Mouse (Mus musculus) kidney, postnatal 0 days (tissue): ENCODE data around the gene Cherp. TPM values are rescaled to one million over a fixed set of nuclear protein-coding genes. Genes with fewer than 3 reads are reported as not detected.

Experiments
- ATAC-seq: fragments of 200-750 bp; cut with Nextera tagmentation; replicated peaks from 2 replicates; pipeline ENCODE4 v1.8.0; 2017; ENCODE audit warnings: low read depth, moderate number of reproducible peaks, moderate TSS enrichment, moderate library complexity; ENCODE audit not compliant: low FRiP score
- DNase-seq: peaks from one replicate; pipeline ENCODE4 v3.0.0-alpha.2; 2016; ENCODE audit warnings: low spot score
- H3K27ac ChIP-seq: fragments of 300-500 bp; sonication (generic); 2 replicates; pipeline ENCODE4 v1.5.1; 2014; ENCODE audit warnings: mild to moderate bottlenecking
- H3K27me3 ChIP-seq: fragments of 300-500 bp; sonication (generic); 2 replicates; pipeline ENCODE4 v1.6.1; 2014; ENCODE audit warnings: low read length, mixed read lengths; ENCODE audit not compliant: insufficient read depth
- H3K36me3 ChIP-seq: fragments of 300-500 bp; sonication (generic); 2 replicates; pipeline ENCODE4 v1.6.1; 2014; ENCODE audit warnings: low read length, mixed read lengths; ENCODE audit not compliant: insufficient read depth
- H3K4me1 ChIP-seq: fragments of 300-500 bp; sonication (generic); replicated peaks from 2 replicates; pipeline ENCODE4 v1.6.1; 2014; ENCODE audit warnings: antibody characterized with exemption, low read length, mixed read lengths; ENCODE audit not compliant: insufficient read depth
- H3K4me2 ChIP-seq: fragments of 300-500 bp; sonication (generic); 2 replicates; pipeline ENCODE4 v1.6.1; 2014; ENCODE audit warnings: mild to moderate bottlenecking, low read length, moderate library complexity, mixed read lengths
- H3K4me3 ChIP-seq: fragments of 300-500 bp; sonication (generic); replicated peaks from 2 replicates; pipeline ENCODE4 v1.5.1; 2014; ENCODE audit warnings: low read depth, low read length
- H3K9ac ChIP-seq: fragments of 300-500 bp; sonication (generic); 2 replicates; pipeline ENCODE4 v1.6.1; 2014; ENCODE audit warnings: low read depth, low read length
- H3K9me3 ChIP-seq: fragments of 300-500 bp; sonication (generic); replicated peaks from 2 replicates; pipeline ENCODE4 v1.6.1; 2016; ENCODE audit warnings: low read length, inconsistent platforms, mixed read lengths
- CTCF ChIP-seq: IDR thresholded peaks from 2 replicates; pipeline ENCODE4 v1.5.1; 2016; ENCODE audit warnings: antibody characterized with exemption, low read depth, mild to moderate bottlenecking, moderate library complexity
- WGBS: fragments of 180-500 bp; shearing (Covaris S2); extraction: QIAGEN DNeasy Blood & Tissue Kit; methylation state at CpG from one replicate; pipeline ENCODE4 v1.1.7; 2014; 5-methylcytosine and 5-hydroxymethylcytosine counted together
- polyA plus RNA-seq: library from polyadenylated mRNA; unstranded; fragments of >200 nt; fragmentation: Nextera tagmentation; extraction: Ambion mirVana; gene quantifications from 2 replicates; pipeline ENCODE4 v1.2.1, GENCODE M21; 2015

Cherp gene
- polyA plus RNA-seq, 1 experiment from 2014 or later = 39.1 TPM

- H3K36me3 ChIP-seq = peaks cover 54% of the 10 kb centered on the region
- no peaks in the 10 kb centered on the region for H3K27me3 ChIP-seq
- no peaks in the 10 kb centered on the region for H3K9me3 ChIP-seq
- 95% methylated on average over 4 of the region's 4 CpGs for WGBS
- no peak for TF ChIP-seq CTCF
- no peak overlapping the region for H3K27ac ChIP-seq
- H3K4me1 ChIP-seq = no peaks in the 10 kb centered on the region
- ATAC-seq = peak; percentile 19; the same call in 1 of the 2 replicates
- no peak overlapping the region for H3K4me2 ChIP-seq
- no peak overlapping the region for H3K9ac ChIP-seq
- no peak overlapping the region for H3K4me3 ChIP-seq
- DNase-seq = no peak
These were observed 15.0 kb downstream of the Cherp start for GRCm38 (mm10) chr8:72459881-72460533.

- H3K9ac ChIP-seq = no peak overlapping the region
- ATAC-seq (no peak), DNase-seq (no peak)
- 89% methylated on average over 6 of the region's 6 CpGs for WGBS
- no peaks in the 10 kb centered on the region for H3K27me3 ChIP-seq
- no peak overlapping the region for H3K4me2 ChIP-seq
- peaks cover 47% of the 10 kb centered on the region for H3K36me3 ChIP-seq
- H3K4me3 ChIP-seq = no peak overlapping the region
- no peaks in the 10 kb centered on the region for H3K4me1 ChIP-seq
- no peak for TF ChIP-seq CTCF
- no peak overlapping the region for H3K27ac ChIP-seq
- H3K9me3 ChIP-seq = no peaks in the 10 kb centered on the region
These were observed 16.6 kb downstream of the Cherp start for GRCm38 (mm10) chr8:72458457-72458856.

GRCm38 (mm10) chr8:72457806-72458205 is 17.2 kb downstream of the Cherp start:
- H3K27me3 ChIP-seq = no peaks in the 10 kb centered on the region
- DNase-seq (no peak), ATAC-seq (no peak)
- H3K4me1 ChIP-seq = no peaks in the 10 kb centered on the region
- H3K9ac ChIP-seq = no peak overlapping the region
- no peak overlapping the region for H3K27ac ChIP-seq
- no peaks in the 10 kb centered on the region for H3K9me3 ChIP-seq
- WGBS = 88% methylated on average over 3 of the region's 3 CpGs
- no peak overlapping the region for H3K4me2 ChIP-seq
- TF ChIP-seq CTCF = no peak
- no peak overlapping the region for H3K4me3 ChIP-seq
- H3K36me3 ChIP-seq = peaks cover 43% of the 10 kb centered on the region

GRCm38 (mm10) chr8:72455317-72455716 is 19.7 kb downstream of the Cherp start:
- H3K4me1 ChIP-seq = no peaks in the 10 kb centered on the region
- H3K9me3 ChIP-seq = no peaks in the 10 kb centered on the region
- 86% methylated on average over 4 of the region's 4 CpGs for WGBS
- no peak for ATAC-seq
- H3K4me2 ChIP-seq = no peak overlapping the region
- H3K4me3 ChIP-seq = no peak overlapping the region
- H3K9ac ChIP-seq = no peak overlapping the region
- no peaks in the 10 kb centered on the region for H3K27me3 ChIP-seq
- DNase-seq = no peak
- no peak overlapping the region for H3K27ac ChIP-seq
- peaks cover 21% of the 10 kb centered on the region for H3K36me3 ChIP-seq
- no peak for TF ChIP-seq CTCF

- WGBS = 94% methylated on average over 2 of the region's 2 CpGs
- TF ChIP-seq CTCF = no peak
- no peak overlapping the region for H3K27ac ChIP-seq
- ATAC-seq (no peak), DNase-seq (no peak)
- no peak overlapping the region for H3K9ac ChIP-seq
- H3K9me3 ChIP-seq = no peaks in the 10 kb centered on the region
- H3K4me2 ChIP-seq = no peak overlapping the region
- no peak overlapping the region for H3K4me3 ChIP-seq
- H3K36me3 ChIP-seq = peaks cover 25% of the 10 kb centered on the region
- no peaks in the 10 kb centered on the region for H3K27me3 ChIP-seq
- no peaks in the 10 kb centered on the region for H3K4me1 ChIP-seq
These were observed 21.1 kb downstream of the Cherp start for GRCm38 (mm10) chr8:72453904-72454303.

- Histone ChIP-seq H3K36me3 (peaks cover 26% of the 10 kb centered on the region), H3K9me3 (no peaks in the 10 kb centered on the region), H3K27me3 (no peaks in the 10 kb centered on the region), H3K4me1 (no peaks in the 10 kb centered on the region), H3K4me2 (no peak overlapping the region), H3K27ac (no peak overlapping the region), H3K9ac (no peak overlapping the region), H3K4me3 (no peak overlapping the region)
- DNase-seq = no peak
- no peak for TF ChIP-seq CTCF
- ATAC-seq = no peak
- WGBS = 75% methylated on average over 8 of the region's 8 CpGs
These were observed 23.5 kb downstream of the Cherp start for GRCm38 (mm10) chr8:72451516-72451915.

GRCm38 (mm10) chr8:72445071-72445470 is 30.0 kb downstream of the Cherp start:
- Histone ChIP-seq H3K9ac (no peak overlapping the region), H3K36me3 (peaks cover 13% of the 10 kb centered on the region), H3K4me1 (0 out of 2 replicates have a peak, but pooled peaks cover 10% of the 10 kb centered on the region), H3K27me3 (no peaks in the 10 kb centered on the region), H3K9me3 (no peaks in the 10 kb centered on the region), H3K4me3 (no peak overlapping the region), H3K27ac (no peak overlapping the region), H3K4me2 (no peak overlapping the region)
- no peak for TF ChIP-seq CTCF
- DNase-seq = no peak
- no peak for ATAC-seq
- 76% methylated on average over 6 of the region's 6 CpGs for WGBS
